Mouse (Mus musculus) naive thymus-derived CD4-positive, alpha-beta T cell, adult 5 months (primary cell): ENCODE data around the gene D17H6S53E. TPM values are rescaled to one million over a fixed set of nuclear protein-coding genes. Genes with fewer than 3 reads are reported as not detected.

Experiments used
- polyA plus RNA-seq: library from polyadenylated mRNA; unstranded; fragments of 100-300 nt; shearing (Covaris generic); gene quantifications from one replicate; pipeline ENCODE4 v1.2.1, GENCODE M21; 2017

D17H6S53E gene
- polyA plus RNA-seq, result 0.75 TPM

DNA sequence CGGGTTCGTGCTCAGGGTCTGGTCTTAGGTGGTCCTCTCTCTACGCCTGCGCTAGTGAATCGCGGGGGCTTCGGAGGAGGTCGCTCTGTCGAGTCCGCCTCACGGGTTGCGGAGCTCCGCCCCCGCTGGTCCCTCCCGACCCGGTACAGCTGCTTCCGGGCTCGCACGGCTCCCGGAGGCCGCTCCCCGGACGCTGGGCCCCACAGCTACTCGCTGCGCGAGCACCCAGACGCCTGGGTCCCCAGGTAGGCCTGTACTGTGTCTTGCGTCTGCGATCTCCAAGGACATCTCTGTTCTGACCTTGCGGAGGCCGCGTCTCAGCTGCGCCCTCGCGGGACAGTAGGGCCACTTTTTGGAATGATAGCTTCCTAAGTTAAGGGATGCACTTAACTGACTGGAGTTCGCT, at the start of gene D17H6S53E:
Gene D17H6S53E (plus strand): TSS at position 168 of the 406 bp plus-strand sequence.

GRCm38 (mm10) chr17:35076507-35077176, 49.5 kb upstream of the D17H6S53E start, which contains the start of gene Ly6g6e:
Ly6g6e (plus strand) TSS chr17:35076902.

GRCm38 (mm10) chr17:35077786-35078233, 48.4 kb upstream of the D17H6S53E start, which contains the start of gene Ly6g6d:
Ly6g6d (minus strand) TSS chr17:35078065.

GRCm38 (mm10) chr17:35085208-35085865, 40.8 kb upstream of the D17H6S53E start, which contains the start of gene Ly6g6f:
Ly6g6f (minus strand) TSS chr17:35085610.

DNA sequence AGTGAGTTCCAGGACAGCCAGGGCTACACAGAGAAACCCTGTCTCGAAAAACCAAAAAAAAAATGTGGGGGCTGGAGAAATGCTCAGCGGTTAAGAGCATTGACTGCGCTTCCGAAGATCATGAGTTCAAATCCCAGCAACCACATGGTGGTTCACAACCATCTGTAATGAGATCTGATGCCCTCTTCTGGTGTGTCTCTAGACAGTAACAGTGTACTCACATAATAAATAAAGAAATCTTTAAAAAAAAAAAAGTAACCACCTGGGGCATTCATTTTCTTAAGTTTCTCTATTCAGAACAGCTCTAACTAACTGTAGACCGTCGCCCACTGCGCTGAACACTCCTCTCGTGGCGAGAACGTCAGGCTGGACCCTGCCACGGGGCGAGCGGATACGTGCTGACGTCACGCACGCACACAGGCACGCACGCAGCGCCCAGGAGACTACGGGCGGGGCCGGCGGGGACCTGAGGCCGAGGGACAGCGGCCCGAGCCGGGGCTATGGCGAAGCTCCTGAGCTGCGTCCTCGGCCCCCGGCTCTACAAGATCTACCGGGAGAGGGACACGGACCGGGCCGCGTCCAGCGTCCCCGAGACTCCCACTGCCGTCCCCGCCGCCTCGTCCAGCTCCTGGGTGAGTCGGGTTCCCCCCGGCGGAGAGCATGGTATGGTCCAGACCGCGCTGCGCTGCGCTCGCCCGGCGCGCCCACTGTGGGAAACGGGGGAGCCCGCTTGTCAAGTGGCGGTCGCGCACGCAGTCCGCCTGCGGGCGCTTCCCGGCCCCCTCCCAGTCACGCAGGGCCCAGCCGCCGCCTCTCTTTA, 37.1 kb upstream of the D17H6S53E start, which contains the start of gene Abhd16a:
Gene Abhd16a (plus strand): TSS at position 439 of the 820 bp plus-strand sequence.

GRCm38 (mm10) chr17:35108097-35108496, 18.1 kb upstream of the D17H6S53E start, which contains the start of gene Ly6g5c:
Ly6g5c (plus strand) TSS chr17:35108279.

GRCm38 (mm10) chr17:35115046-35116019, 10.8 kb upstream of the D17H6S53E start, which contains the start of gene Ly6g5b:
Ly6g5b (minus strand) TSS chr17:35115428.

DNA sequence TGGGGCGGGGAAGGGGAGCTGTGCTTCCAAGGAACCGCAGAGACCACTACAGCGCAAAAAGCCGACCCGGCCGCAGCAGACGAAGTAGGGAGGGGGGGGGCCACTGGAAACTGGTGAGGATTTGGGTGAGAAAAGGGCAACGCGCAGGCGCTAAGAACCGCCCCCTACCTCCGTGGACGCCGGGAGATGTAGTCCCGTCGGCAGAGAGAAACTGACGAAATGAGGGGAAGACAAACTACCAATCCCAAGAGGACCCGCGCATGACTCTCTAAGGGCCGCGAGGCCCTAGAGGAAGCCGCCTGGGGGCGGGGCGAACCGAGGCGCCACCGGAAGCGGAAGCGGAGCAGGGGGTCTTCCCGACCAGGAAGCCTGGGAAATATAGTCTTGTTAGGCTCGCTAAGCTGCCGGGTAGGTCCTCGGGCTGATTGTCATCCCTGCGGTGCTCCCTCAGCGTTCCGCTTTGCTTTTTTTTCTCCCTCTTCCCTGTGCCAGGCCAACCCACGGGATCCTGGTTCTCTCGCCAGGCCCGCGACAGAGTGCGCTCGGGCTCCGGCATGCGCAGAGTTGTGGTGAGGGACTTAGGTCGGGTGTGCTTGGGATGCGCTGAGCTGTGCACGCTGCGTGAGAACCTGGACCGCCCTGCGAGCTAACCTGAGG, 4.9 kb upstream of the D17H6S53E start, which contains the start of gene Gpank1:
Gene Gpank1 (plus strand): TSS at position 313 of the 657 bp plus-strand sequence.

GRCm38 (mm10) chr17:35121871-35122303, 4.3 kb upstream of the D17H6S53E start, which contains the start of gene Csnk2b:
Csnk2b (minus strand) TSS chr17:35122053.

DNA sequence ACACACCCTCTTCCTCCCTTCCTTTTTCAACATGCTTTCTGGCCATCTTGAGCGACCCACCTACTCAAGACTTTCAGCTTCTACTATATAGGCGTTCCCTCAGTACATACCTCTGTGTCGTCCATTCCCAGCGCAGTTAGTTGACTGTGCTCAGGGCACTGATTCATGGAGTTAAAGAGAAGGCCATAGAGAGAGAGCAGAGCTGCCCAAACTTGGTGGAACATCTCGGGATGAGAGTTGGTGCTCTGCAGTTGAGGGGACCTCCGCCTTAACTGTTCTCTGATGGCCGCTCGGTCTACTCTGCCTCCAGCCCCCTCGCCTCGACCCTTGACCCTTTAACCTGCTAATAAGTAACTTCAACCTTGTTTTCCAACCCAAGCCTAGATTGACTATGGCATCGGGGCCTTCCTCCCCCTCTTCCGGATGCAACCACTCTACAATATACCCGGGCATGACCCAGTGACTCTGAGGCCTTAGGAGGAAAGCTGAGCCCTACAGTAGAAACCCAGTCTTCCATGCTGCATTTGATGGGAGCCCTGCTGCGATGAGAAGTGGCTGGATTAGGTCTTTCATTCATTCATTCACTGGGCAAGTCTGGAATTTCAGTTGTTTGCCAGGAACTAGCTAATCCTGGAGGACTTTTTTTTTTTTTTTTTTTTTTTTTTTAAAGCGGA, 5.5 kb downstream of the D17H6S53E start, which contains the start of gene Apom:
Gene Apom (minus strand): TSS at position 551 of the 674 bp plus-strand sequence.

GRCm38 (mm10) chr17:35134801-35135590, 8.8 kb downstream of the D17H6S53E start, which contains the start of gene Bag6:
Bag6 (plus strand) TSS chr17:35135178.

DNA sequence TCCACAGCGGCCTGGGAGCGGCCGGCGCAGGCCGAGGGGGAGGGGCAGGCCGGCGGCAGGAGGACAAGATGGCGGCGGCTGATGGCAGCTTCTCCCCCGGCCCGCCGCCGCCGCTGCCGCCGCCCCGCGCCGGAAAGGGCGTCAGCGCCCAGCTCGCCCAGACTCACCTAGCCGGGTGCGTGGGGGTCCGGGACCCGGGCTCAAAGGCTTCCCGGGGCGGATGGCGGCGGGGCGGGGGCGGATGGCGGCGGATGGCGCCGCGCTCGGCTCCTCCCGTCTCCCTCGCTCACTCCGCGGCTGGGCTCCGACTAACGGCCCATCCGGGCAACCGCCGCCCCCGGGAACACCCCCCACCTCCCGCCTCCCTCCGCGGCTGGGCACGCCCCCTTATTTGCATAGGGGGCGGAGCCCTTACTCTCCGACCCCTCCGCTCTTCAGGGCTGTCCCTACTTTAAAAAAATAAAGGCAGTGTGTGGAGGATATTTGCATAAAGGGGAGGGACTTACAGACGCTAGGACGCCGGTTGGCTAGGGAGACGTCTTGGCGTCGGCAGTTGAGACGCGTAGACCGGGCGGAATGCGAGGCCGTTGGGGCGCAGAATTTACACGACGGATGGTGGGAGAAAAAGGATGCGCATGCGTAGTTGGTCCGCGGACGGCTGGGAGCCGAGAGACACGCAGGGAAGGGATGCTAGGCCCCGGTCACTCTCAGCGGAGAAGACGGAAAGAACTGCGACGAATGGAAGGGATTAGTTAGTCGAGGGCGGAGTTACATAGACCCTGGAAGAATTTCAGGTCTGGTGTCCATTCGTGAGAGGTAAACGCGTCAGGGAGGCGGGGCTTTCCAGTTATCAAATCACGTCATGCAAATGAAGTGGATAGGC, 38.6 kb downstream of the D17H6S53E start, which contains the start of gene Prrc2a:
Gene Prrc2a (minus strand): TSS at position 330 of the 883 bp plus-strand sequence.

GRCm38 (mm10) chr17:35175968-35176367, 49.8 kb downstream of the D17H6S53E start, which contains the start of gene Aif1:
Aif1 (minus strand) TSS chr17:35176068.

